Mouse (Mus musculus) heart, embryonic 15.5 days (tissue): ENCODE results near the gene Pdlim4. TPM values are rescaled to one million over a fixed set of nuclear protein-coding genes. Genes with fewer than 3 reads are reported as not detected.

ENCODE experiments used
- ATAC-seq: fragments of 200-750 bp; cut with Nextera tagmentation; replicated peaks from 2 replicates; pipeline ENCODE4 v1.8.0; 2017; ENCODE audit warnings: low read depth, moderate TSS enrichment; ENCODE audit not compliant: insufficient number of reproducible peaks, insufficient read depth, low FRiP score
- H3K27ac ChIP-seq: fragments of 300-500 bp; sonication (generic); 2 replicates; pipeline ENCODE4 v1.5.1; 2015; ENCODE audit warnings: mild to moderate bottlenecking, inconsistent platforms
- H3K27me3 ChIP-seq: fragments of 300-500 bp; sonication (generic); 2 replicates; pipeline ENCODE4 v1.6.1; 2015; ENCODE audit warnings: inconsistent platforms
- H3K36me3 ChIP-seq: fragments of 300-500 bp; sonication (generic); 2 replicates; pipeline ENCODE4 v1.6.1; 2015; ENCODE audit warnings: mild to moderate bottlenecking, inconsistent platforms
- H3K4me1 ChIP-seq: fragments of 300-500 bp; sonication (generic); replicated peaks from 2 replicates; pipeline ENCODE4 v1.6.1; 2015; ENCODE audit warnings: inconsistent platforms
- H3K4me2 ChIP-seq: fragments of 300-500 bp; sonication (generic); 2 replicates; pipeline ENCODE4 v1.6.1; 2015; ENCODE audit warnings: inconsistent platforms, mild to moderate bottlenecking, moderate library complexity
- H3K4me3 ChIP-seq: fragments of 300-500 bp; sonication (generic); 2 replicates; pipeline ENCODE4 v1.5.1; 2015; ENCODE audit warnings: mild to moderate bottlenecking, inconsistent platforms
- H3K9ac ChIP-seq: fragments of 300-500 bp; sonication (generic); 2 replicates; pipeline ENCODE4 v1.6.1; 2015; ENCODE audit warnings: mild to moderate bottlenecking, inconsistent platforms
- H3K9me3 ChIP-seq: fragments of 300-500 bp; sonication (generic); replicated peaks from 2 replicates; pipeline ENCODE4 v1.6.1; 2016; ENCODE audit warnings: inconsistent platforms
- WGBS: fragments of 180-500 bp; shearing (Covaris S2); methylation state at CpG from one replicate; pipeline ENCODE4 v1.1.7; 2015; ENCODE audit warnings: mixed read lengths; 5-methylcytosine and 5-hydroxymethylcytosine counted together
- polyA plus RNA-seq: library from polyadenylated mRNA; unstranded; fragments of >200 nt; fragmentation: Nextera tagmentation; extraction: Ambion mirVana; gene quantifications from 2 replicates; pipeline ENCODE4 v1.2.1, GENCODE M21; 2015

Pdlim4 gene
- polyA plus RNA-seq, 1 experiment from 2014 or later = 11.4 TPM

DNA sequence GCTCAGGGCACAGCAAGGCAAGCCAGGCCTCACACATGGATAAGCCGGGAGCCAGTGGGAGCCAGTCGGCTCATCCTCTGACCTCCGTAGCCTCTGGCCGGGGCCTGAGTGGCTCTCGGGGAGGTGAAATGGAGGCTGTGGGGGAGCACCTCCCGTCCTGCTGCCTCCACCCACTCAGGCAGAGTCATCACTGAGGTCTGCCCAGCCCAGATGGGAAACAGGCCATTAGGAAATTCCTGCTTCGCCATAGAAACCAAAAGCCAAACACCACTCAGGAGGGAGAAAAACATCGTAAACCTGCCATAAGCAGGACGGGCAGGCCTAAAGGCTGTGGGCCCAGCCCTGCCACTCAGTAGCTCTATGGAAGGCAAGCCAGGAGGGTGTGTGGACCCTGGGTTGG, 8.5 kb downstream of the Pdlim4 start:
- Histone ChIP-seq H3K36me3 (no peaks in the 10 kb centered on the region), H3K27me3 (0 out of 2 replicates have a peak, but pooled peaks cover 24% of the 10 kb centered on the region), H3K4me1 (peaks cover 61% of the 10 kb centered on the region), H3K4me3 (no peak overlapping the region), H3K4me2 (no peak overlapping the region), H3K9ac (no peak overlapping the region), H3K9me3 (no peaks in the 10 kb centered on the region), H3K27ac (no peak overlapping the region)
- ATAC-seq = 0 out of 2 replicates have a peak, but pooled peaks have one; percentile 11
- WGBS = 53% methylated on average over 9 of the region's 9 CpGs

DNA sequence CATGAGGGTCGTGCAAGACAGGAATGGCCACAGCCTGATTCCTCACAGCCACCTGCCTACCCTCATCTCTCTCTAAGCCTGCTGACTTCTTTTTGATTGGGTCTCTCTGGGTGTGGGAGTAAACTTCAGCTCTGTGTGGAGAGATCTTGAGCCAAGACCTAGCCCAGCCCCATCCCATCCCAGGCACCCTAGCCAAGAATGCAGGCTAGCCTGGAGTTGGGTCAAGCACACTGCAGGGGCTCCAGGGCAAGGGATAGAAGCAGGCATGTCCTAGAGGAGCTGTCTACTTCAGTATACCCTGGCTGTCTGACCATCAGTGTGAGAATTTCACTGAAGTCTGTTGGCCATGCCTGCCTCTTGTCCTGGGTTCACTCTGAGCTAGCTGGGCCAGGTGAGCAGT, 9.3 kb downstream of the Pdlim4 start:
- Histone ChIP-seq H3K27me3 (0 out of 2 replicates have a peak, but pooled peaks cover 21% of the 10 kb centered on the region), H3K4me3 (no peak overlapping the region), H3K27ac (0 out of 2 replicates have a peak overlapping the region, but pooled peaks have one; percentile 14), H3K9ac (no peak overlapping the region), H3K4me2 (no peak overlapping the region), H3K36me3 (no peaks in the 10 kb centered on the region), H3K9me3 (no peaks in the 10 kb centered on the region), H3K4me1 (peaks cover 54% of the 10 kb centered on the region)
- no peak for ATAC-seq
- whole genome bisulfite sequencing = 71% methylated on average over 1 of the region's 1 CpGs

DNA sequence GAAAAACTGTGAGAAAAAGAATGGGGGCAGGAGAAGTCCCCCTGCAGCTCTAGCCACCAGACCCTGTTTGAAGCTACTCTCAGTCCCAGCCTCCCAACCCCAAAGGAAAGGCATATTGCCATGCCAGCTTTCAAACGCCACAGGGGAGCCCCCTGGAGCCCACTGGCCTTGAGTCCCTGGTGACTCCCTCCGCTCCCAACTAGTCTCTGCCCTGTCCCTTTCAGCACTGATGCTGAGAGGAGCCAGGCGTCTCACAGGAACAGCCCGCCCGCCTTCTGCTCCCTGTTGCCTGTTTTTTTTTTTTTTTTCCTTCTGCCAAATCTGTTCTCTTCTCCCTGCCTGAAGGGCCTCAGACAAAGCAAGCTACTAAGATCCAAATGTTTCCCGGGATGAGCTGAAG, 10.2 kb downstream of the Pdlim4 start:
- 0 out of 2 replicates have a peak overlapping the region, but pooled peaks have one; percentile 14 for H3K27ac ChIP-seq
- H3K4me2 ChIP-seq = no peak overlapping the region
- ATAC-seq = no peak
- H3K9ac ChIP-seq = no peak overlapping the region
- peaks cover 48% of the 10 kb centered on the region for H3K4me1 ChIP-seq
- WGBS = 22% methylated on average over 6 of the region's 6 CpGs
- no peaks in the 10 kb centered on the region for H3K36me3 ChIP-seq
- H3K4me3 ChIP-seq = no peak overlapping the region
- no peaks in the 10 kb centered on the region for H3K9me3 ChIP-seq
- H3K27me3 ChIP-seq = 0 out of 2 replicates have a peak, but pooled peaks cover 15% of the 10 kb centered on the region

DNA sequence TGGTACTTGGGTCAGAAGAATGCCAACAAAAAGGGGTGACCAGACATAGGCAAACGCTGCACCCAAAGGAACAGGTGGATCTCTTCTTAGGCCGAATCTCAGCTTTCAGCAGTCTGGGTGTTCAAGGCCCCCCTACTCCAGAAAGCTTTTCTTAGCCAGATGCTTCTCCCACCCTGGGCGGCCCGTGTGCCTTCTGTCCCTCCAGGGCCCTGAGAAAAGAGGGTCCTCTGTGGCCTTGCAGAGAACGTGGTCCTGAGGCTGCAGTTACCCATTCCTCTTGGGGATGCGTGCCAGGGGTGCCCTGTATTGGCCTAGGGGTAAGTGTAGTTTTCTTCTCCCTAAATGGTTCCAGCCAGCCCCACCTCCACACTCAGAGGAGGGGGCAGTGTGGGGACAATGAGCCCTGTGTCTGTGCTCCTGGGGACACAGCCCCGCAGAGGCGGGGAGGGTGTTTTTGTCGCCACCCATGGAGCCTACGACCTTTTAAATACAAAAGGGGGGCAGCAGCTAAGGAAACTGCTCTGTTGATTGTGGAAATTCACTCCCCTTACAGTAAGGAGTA, 10.7 kb downstream of the Pdlim4 start:
- Histone ChIP-seq H3K27ac (no peak overlapping the region), H3K9ac (no peak overlapping the region), H3K9me3 (no peaks in the 10 kb centered on the region), H3K4me1 (peaks cover 47% of the 10 kb centered on the region), H3K36me3 (no peaks in the 10 kb centered on the region), H3K27me3 (0 out of 2 replicates have a peak, but pooled peaks cover 10% of the 10 kb centered on the region), H3K4me2 (no peak overlapping the region), H3K4me3 (no peak overlapping the region)
- ATAC-seq = no peak
- WGBS = 59% methylated on average over 10 of the region's 10 CpGs

DNA sequence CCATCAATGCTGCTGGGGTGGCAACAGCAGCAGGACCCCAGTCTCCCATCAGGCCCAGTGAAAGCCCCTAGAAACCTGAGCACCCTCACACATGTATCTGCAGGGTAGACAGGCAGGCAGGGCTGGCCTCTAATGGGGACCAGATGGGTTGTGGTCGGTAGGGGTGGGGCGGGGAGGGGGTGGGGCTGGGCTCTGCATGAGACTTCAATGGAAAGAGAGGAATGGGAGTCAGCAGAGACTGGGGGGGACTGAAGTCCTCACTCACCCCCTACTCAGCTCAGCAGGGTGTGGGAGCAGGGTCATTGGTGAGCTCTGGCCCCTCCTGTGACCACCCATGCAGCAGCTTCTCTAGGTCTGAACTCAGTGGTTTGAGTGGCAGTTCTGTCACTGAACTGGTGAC, 11.4 kb downstream of the Pdlim4 start:
- Histone ChIP-seq H3K9ac (no peak overlapping the region), H3K4me1 (peaks cover 40% of the 10 kb centered on the region), H3K4me3 (no peak overlapping the region), H3K27me3 (0 out of 2 replicates have a peak, but pooled peaks cover 9% of the 10 kb centered on the region), H3K27ac (no peak overlapping the region), H3K9me3 (no peaks in the 10 kb centered on the region), H3K36me3 (no peaks in the 10 kb centered on the region), H3K4me2 (no peak overlapping the region)
- WGBS = 41% methylated on average over 2 of the region's 2 CpGs
- no peak for ATAC-seq

DNA sequence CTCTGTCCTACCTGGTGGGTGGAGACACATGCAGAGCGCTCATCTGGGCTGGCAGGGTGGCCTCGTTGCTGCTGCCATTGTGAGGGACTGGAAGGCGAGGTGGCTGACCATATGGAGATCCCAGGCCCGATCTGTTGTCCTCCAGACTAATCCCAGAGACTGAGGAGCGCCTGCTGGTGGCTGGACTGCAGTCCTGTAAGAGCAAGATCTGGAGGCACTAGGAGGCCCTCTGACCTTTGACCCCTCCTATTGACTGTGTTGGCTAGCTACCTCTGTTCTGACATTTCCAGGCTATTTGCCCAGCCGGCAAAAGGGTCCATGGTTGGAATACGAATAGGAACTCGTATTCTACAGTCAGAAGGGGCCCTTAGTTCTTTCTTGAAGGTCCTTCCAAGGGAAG, 12.7 kb downstream of the Pdlim4 start:
- ATAC-seq = no peak
- Histone ChIP-seq H3K9ac (no peak overlapping the region), H3K27ac (no peak overlapping the region), H3K36me3 (no peaks in the 10 kb centered on the region), H3K4me3 (no peak overlapping the region), H3K27me3 (0 out of 2 replicates have a peak, but pooled peaks cover 9% of the 10 kb centered on the region), H3K4me1 (peaks cover 30% of the 10 kb centered on the region), H3K9me3 (no peaks in the 10 kb centered on the region), H3K4me2 (no peak overlapping the region)
- WGBS = 70% methylated on average over 8 of the region's 8 CpGs

DNA sequence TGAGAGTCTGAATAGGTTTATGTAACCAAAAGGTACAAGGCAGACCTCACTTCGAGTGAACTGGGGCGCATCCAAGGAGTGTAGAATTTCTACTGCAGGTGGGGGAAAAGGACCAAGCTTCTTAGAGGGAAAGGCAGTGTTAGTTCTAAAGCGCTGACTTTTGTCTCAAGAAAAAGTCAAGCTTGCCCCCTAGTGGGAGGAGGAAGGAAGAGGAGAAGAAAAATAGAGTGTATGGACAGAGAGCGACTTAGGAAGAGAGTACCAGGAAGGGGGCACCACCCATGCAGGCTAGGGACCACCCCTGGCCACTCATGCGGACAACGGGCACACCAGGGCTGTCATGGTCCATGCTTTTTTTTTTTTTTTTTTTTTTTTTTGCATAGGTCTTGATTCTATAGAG, 14.6 kb downstream of the Pdlim4 start:
- Histone ChIP-seq H3K9me3 (no peaks in the 10 kb centered on the region), H3K36me3 (no peaks in the 10 kb centered on the region), H3K4me3 (no peak overlapping the region), H3K27me3 (0 out of 2 replicates have a peak, but pooled peaks cover 4% of the 10 kb centered on the region), H3K4me1 (peaks cover 13% of the 10 kb centered on the region), H3K27ac (no peak overlapping the region), H3K9ac (no peak overlapping the region), H3K4me2 (no peak overlapping the region)
- WGBS = 33% methylated on average over 6 of the region's 6 CpGs
- no peak for ATAC-seq

DNA sequence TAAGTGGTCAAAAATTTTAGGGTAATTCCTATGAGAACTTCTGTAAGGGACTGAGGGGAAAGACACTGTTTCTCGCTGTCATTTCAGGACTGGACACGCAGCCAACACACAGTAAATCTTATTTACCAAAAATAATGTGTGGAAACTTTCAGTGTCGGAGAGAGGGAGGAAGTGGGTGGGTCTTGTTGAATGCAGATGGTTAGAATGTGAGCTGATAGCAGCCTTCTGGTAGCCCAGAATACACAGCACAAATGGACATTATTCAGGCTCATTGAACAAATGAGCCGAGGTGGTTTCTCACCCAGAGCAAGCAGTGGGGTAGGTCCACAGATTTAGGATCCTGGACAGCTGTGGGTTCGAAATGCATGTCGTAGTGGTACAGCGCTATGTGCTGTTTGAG, 15.7 kb downstream of the Pdlim4 start:
- no peak for ATAC-seq
- no peaks in the 10 kb centered on the region for H3K9me3 ChIP-seq
- 71% methylated on average over 7 of the region's 7 CpGs for WGBS
- H3K36me3 ChIP-seq = no peaks in the 10 kb centered on the region
- H3K9ac ChIP-seq = no peak overlapping the region
- 0 out of 2 replicates have a peak, but pooled peaks cover 4% of the 10 kb centered on the region for H3K27me3 ChIP-seq
- peaks cover 2% of the 10 kb centered on the region for H3K4me1 ChIP-seq
- H3K4me2 ChIP-seq = no peak overlapping the region
- H3K4me3 ChIP-seq = no peak overlapping the region
- H3K27ac ChIP-seq = no peak overlapping the region

DNA sequence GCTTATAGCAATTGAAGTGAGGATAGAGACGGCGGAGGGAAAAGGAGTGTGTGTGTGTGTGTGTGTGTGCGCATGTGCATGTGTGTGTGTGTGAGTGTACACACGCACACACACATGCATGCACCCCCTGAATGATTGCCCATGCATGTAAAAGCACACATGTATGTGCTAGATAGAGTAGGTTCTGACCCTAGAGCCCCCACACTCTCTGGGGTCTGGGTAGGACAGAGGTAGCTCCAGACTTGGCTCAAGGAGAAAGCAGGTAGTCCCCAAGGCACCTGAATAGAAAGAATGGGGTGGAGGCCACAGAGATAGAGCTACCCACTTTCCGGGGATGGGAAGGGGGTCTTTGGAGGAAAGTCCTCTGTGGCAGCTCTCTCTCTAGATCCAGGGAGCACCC, 16.7 kb downstream of the Pdlim4 start:
- H3K36me3 ChIP-seq = no peaks in the 10 kb centered on the region
- no peak overlapping the region for H3K4me2 ChIP-seq
- 85% methylated on average over 5 of the region's 5 CpGs for WGBS
- H3K4me3 ChIP-seq = no peak overlapping the region
- no peak overlapping the region for H3K27ac ChIP-seq
- no peaks in the 10 kb centered on the region for H3K9me3 ChIP-seq
- 0 out of 2 replicates have a peak, but pooled peaks cover 4% of the 10 kb centered on the region for H3K27me3 ChIP-seq
- no peak for ATAC-seq
- no peaks in the 10 kb centered on the region for H3K4me1 ChIP-seq
- H3K9ac ChIP-seq = no peak overlapping the region

DNA sequence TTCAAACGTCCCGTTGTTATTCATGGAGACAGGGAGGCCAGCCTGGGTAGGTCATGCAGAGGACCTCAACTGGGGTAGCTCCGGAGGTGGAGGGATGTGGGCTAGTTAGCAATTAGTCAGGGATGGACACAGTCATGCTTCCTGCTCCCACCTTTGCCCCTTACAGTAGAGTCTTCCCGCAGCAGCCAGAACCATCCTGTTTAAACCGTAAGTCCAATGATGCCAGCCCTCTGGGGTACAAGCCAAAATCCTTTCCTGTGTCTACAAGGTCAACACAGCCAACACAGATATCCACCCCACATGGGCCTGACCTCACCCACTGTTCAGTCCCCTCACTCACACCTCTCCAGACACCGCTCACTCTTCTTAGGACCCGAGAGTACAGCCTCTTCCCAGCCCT, 17.7 kb downstream of the Pdlim4 start:
- 82% methylated on average over 7 of the region's 7 CpGs for WGBS
- H3K27ac ChIP-seq = no peak overlapping the region

DNA sequence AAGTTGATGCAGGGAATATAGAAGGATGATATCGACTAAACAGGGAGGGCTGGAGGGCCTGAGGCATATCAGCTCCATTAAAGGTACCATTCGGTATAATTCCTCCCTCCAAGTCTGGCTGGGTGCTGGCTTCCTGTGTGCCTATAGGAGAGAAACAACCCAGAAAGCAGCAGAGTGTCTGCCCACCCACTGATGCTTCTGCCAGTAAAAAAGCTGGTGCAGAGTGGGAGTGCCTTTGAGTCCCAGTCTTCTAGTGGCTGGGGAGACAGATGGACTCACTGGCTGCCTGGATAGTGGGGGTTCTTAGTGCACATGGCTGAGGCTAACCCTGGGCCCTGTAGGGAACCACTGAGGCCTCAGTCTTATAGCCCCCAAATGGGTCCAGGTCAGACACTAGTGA, 18.6 kb downstream of the Pdlim4 start:
- Histone ChIP-seq H3K4me1 (no peaks in the 10 kb centered on the region), H3K27ac (no peak overlapping the region), H3K9me3 (no peaks in the 10 kb centered on the region), H3K27me3 (no peaks in the 10 kb centered on the region), H3K9ac (no peak overlapping the region), H3K36me3 (no peaks in the 10 kb centered on the region), H3K4me2 (no peak overlapping the region), H3K4me3 (no peak overlapping the region)
- WGBS = 77% methylated on average over 2 of the region's 2 CpGs
- no peak for ATAC-seq

More for the DNA sequence above, 17.7 kb downstream of the Pdlim4 start:
- Histone ChIP-seq H3K9ac (no peak overlapping the region), H3K9me3 (no peaks in the 10 kb centered on the region), H3K4me1 (no peaks in the 10 kb centered on the region), H3K4me3 (no peak overlapping the region), H3K4me2 (no peak overlapping the region), H3K27me3 (0 out of 2 replicates have a peak, but pooled peaks cover 4% of the 10 kb centered on the region), H3K36me3 (no peaks in the 10 kb centered on the region)
- no peak for ATAC-seq

DNA sequence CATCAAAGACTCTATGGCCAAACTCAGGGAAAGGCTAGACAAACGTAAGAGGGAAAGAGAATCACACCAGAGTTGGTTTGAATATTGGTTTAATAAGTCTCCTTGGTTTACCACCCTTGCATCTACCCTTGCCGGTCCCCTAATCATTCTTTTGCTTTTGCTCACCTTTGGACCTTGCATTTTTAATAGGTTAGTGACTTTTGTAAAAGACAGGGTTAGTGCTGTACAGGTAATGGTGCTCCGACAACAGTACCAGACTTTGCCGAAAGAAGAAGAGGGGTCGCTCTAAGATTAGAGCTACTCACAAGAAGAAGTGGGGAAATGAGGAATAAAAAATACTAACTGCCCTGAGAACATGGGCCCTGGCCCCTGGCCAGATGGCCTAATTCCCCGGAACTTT, 28.1 kb downstream of the Pdlim4 start:
- no peak overlapping the region for H3K4me2 ChIP-seq
- no peak overlapping the region for H3K9ac ChIP-seq
- H3K9me3 ChIP-seq = no peaks in the 10 kb centered on the region
- no peaks in the 10 kb centered on the region for H3K4me1 ChIP-seq
- no peaks in the 10 kb centered on the region for H3K36me3 ChIP-seq
- H3K4me3 ChIP-seq = no peak overlapping the region
- H3K27ac ChIP-seq = no peak overlapping the region
- no peak for ATAC-seq
- WGBS = 94% methylated on average over 6 of the region's 6 CpGs
- H3K27me3 ChIP-seq = no peaks in the 10 kb centered on the region
